Mouse (Mus musculus) C2C12 (cell line): ENCODE measurements at regions not wholly inside any gene's neighbourhood (a gene's known extent, or its start where the extent isn't known, plus 50 kb on each side); places are given as distances from the start of the nearest gene placed in this dataset.

Source experiments
- H3K27me3 ChIP-seq: one replicate; pipeline ENCODE4 v1.6.1; 2011; ENCODE audit not compliant: control insufficient read depth, insufficient read depth, insufficient read length
- H3K36me3 ChIP-seq: one replicate; pipeline ENCODE4 v1.6.1; 2011; ENCODE audit not compliant: control insufficient read depth, insufficient read depth
- H3K4me3 ChIP-seq: one replicate; pipeline ENCODE4 v1.5.1; 2011; ENCODE audit warnings: mild to moderate bottlenecking, control low read depth; ENCODE audit not compliant: poor library complexity, insufficient read depth, severe bottlenecking
- H3K79me2 ChIP-seq: one replicate; pipeline ENCODE4 v1.6.1; 2011; ENCODE audit not compliant: control insufficient read depth, insufficient read depth
- H3K79me3 ChIP-seq: one replicate; pipeline ENCODE4 v1.6.1; 2011; ENCODE audit warnings: low read depth, control low read depth
- H3ac ChIP-seq: one replicate; pipeline ENCODE3; 2011; ENCODE audit warnings: low read depth; ENCODE audit not compliant: control insufficient read depth, insufficient read length
- CEBPB ChIP-seq: IDR thresholded peaks from one replicate; pipeline ENCODE4 v1.6.1; 2011; ENCODE audit warnings: low read depth, mild to moderate bottlenecking, control low read depth, moderate library complexity
- CTCF ChIP-seq: IDR thresholded peaks from one replicate; pipeline ENCODE4 v1.5.1; 2011; ENCODE audit not compliant: control insufficient read depth, insufficient read depth, insufficient read length
- FOSL1 ChIP-seq: IDR thresholded peaks from one replicate; pipeline ENCODE4 v1.8.0; 2011; ENCODE audit warnings: mild to moderate bottlenecking, low read length; ENCODE audit not compliant: poor library complexity, insufficient read depth, severe bottlenecking
- MAX ChIP-seq: IDR thresholded peaks from one replicate; pipeline ENCODE4 v1.6.1; 2011; ENCODE audit warnings: mild to moderate bottlenecking, control low read depth
- MYOD1 ChIP-seq: IDR thresholded peaks from one replicate; pipeline ENCODE4 v1.6.1; 2011; ENCODE audit warnings: low read depth; ENCODE audit not compliant: control insufficient read depth, insufficient read length
- MYOG ChIP-seq: IDR thresholded peaks from one replicate; pipeline ENCODE4 v1.6.1; 2011; ENCODE audit not compliant: control insufficient read depth, insufficient read length; ENCODE audit errors: extremely low read depth
- USF1 ChIP-seq: IDR thresholded peaks from one replicate; pipeline ENCODE4 v1.6.1; 2011; ENCODE audit warnings: low read depth, mild to moderate bottlenecking, control low read depth, moderate library complexity

DNA sequence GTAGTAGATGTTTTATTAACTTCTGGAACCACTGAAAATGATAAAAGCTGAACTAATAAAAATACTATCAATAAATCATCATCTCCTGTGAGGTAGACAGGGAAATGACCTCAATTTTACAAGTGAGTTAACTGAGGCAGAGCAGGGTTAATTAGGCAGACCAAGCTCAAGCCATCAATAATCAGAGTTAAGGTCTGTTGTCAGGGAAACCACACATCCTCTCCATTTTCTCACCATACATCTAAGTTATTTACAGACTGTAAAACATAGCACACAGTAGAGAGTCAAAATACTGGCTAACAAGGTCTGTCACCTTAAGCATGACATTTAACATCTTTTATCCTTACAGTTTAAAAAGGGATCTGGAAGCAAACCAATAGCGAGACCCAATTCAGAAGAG, 1242.5 kb upstream of the Flrt2 start:
- Histone ChIP-seq H3K36me3 (no peaks in the 10 kb centered on the region), H3ac (no peak overlapping the region), H3K79me3 (no peaks in the 10 kb centered on the region), H3K4me3 (no peak overlapping the region), H3K27me3 (no peaks in the 10 kb centered on the region), H3K79me2 (no peaks in the 10 kb centered on the region)
- TF ChIP-seq USF1 (no peak), MYOG (no peak), CTCF (no peak), FOSL1 (no peak), MAX (no peak), MYOD1 (no peak), CEBPB (no peak)

DNA sequence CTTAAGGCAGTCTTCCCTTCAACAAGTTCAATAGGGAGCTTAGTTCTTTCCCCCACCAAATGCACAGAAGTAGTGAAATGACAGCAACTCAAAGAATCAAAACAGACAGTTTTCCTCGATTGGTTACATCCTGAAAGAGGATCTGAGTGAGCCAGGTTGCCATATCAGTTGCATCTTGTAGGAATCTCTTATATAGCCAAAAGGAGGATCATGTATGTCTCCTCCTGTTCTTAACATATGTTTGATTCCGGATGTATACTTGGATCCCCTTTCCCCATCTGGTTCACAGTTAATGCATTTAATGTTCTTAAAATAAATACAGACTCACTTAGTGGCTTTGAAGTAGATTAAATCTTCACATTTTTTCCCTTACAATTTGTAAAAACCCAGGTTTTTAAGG, 1224.0 kb upstream of the Flrt2 start:
- no peaks in the 10 kb centered on the region for H3K79me3 ChIP-seq
- H3K27me3 ChIP-seq: no peaks in the 10 kb centered on the region
- no peak overlapping the region for H3ac ChIP-seq
- TF ChIP-seq CTCF (no peak), MYOG (no peak)
- no peak overlapping the region for H3K4me3 ChIP-seq
- no peaks in the 10 kb centered on the region for H3K79me2 ChIP-seq
- no peaks in the 10 kb centered on the region for H3K36me3 ChIP-seq

DNA sequence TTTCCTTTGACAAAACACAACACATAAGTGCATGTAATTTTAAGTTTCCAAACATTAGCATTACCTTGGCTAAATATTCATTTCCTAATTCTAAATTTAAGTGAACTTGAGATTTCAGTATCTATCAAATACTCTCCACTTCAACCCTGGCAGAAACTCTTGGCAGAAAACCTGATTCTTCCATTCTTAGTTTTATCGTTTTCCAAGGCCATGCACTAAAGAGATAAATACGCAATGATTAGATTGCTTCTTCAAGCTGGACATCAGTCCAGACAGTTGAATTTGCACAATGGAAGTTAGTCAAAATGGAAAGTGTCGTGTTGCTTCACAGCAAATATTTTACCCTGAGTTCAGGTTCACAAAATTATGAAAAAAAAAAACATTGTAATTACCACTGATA, 1223.4 kb upstream of the Flrt2 start:
- Histone ChIP-seq H3K79me3 (no peaks in the 10 kb centered on the region), H3ac (no peak overlapping the region), H3K27me3 (no peaks in the 10 kb centered on the region), H3K36me3 (no peaks in the 10 kb centered on the region), H3K79me2 (no peaks in the 10 kb centered on the region), H3K4me3 (no peak overlapping the region)
- TF ChIP-seq MYOD1 (no peak), CTCF (no peak), MYOG (no peak), USF1 (no peak), CEBPB (no peak), FOSL1 (no peak)

DNA sequence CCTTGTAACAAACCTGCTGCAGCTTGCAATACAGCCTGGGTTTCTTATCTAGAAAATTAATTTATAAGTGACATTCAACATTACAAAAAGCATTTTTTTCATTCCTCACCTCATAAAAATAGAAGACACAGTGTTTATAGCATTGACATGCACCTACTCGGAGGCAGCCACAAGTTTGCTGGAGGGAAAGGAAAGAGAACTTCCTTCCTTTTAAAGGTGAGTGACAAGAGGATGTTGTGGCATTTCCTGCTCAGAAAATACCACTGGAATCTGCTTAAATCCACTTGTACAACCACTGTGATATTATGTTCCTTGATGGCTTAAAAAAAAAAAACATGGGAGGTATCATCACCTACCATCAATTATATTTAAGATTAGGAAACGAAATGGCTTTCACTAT, 1222.2 kb upstream of the Flrt2 start:
- H3K4me3 ChIP-seq: no peak overlapping the region
- H3K36me3 ChIP-seq: no peaks in the 10 kb centered on the region
- TF ChIP-seq FOSL1: no peak
- TF ChIP-seq CTCF: no peak
- no peak for TF ChIP-seq MYOD1
- TF ChIP-seq MAX: no peak
- no peak for TF ChIP-seq CEBPB
- TF ChIP-seq USF1: no peak
- no peak for TF ChIP-seq MYOG
- no peaks in the 10 kb centered on the region for H3K79me2 ChIP-seq
- H3ac ChIP-seq: no peak overlapping the region
- H3K27me3 ChIP-seq: no peaks in the 10 kb centered on the region
- no peaks in the 10 kb centered on the region for H3K79me3 ChIP-seq

DNA sequence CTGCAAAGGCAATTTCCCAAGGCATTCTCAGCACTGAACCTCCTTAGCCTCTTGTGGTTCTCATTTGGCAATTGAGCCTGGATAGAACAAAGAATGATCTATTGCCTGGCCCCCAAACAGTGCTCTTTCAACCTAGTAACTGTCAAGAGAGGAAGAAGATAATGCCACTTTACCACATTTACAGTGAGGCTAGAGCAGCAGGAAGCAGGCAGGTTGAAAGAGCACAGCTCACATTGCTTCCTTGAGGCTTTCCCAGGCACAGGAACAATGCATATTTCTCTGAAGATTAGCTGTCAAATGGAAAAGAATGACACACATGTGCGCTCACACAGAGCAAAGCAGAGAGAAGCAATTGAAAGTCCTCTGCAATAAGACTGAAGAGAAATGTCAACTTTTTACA, 1221.0 kb upstream of the Flrt2 start:
- TF ChIP-seq MAX: no peak
- TF ChIP-seq MYOD1: no peak
- no peak for TF ChIP-seq CEBPB
- no peak for TF ChIP-seq MYOG
- no peak for TF ChIP-seq USF1
- TF ChIP-seq CTCF: no peak
- TF ChIP-seq FOSL1: no peak
- Histone ChIP-seq H3K27me3 (no peaks in the 10 kb centered on the region), H3K36me3 (no peaks in the 10 kb centered on the region), H3K4me3 (no peak overlapping the region), H3ac (no peak overlapping the region), H3K79me3 (no peaks in the 10 kb centered on the region), H3K79me2 (no peaks in the 10 kb centered on the region)

DNA sequence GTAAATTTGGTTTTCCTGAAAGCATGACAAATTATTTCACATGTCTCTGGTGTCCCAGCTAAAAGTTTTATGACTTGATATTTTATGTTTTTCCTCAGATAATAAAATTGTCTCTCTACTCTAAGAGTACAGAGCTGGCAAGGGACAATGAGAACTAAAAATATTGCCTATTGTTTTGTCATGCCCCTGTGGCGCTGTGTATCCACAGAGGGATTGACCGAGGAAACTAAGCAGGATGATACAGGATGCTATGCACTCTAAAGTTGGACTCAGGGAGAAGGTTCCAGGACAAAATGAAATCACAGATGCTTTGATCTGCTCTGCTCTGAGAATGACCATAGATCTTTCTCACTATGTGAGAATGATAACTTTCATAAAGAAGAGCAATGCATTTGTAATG, 1203.3 kb upstream of the Flrt2 start:
- TF ChIP-seq CTCF (no peak), CEBPB (no peak), MYOD1 (no peak), USF1 (no peak), MYOG (no peak), FOSL1 (no peak), MAX (no peak)
- H3K79me3 ChIP-seq: no peaks in the 10 kb centered on the region
- H3K27me3 ChIP-seq: no peaks in the 10 kb centered on the region
- H3K4me3 ChIP-seq: no peak overlapping the region
- no peaks in the 10 kb centered on the region for H3K36me3 ChIP-seq
- H3ac ChIP-seq: no peak overlapping the region
- H3K79me2 ChIP-seq: no peaks in the 10 kb centered on the region
